Mouse (Mus musculus) CH12F3 (cell line): ENCODE measurements around the gene Adamts2.

ENCODE experiments used
- in situ Hi-C: fragments of 300-500 bp; cut with MboI; formaldehyde crosslinking; loops from 2 replicates; pipeline ENCODE4 v1.14.3; 2020; ENCODE audit warnings: low sequenced_read_pairs

Gene Adamts2

DNA sequence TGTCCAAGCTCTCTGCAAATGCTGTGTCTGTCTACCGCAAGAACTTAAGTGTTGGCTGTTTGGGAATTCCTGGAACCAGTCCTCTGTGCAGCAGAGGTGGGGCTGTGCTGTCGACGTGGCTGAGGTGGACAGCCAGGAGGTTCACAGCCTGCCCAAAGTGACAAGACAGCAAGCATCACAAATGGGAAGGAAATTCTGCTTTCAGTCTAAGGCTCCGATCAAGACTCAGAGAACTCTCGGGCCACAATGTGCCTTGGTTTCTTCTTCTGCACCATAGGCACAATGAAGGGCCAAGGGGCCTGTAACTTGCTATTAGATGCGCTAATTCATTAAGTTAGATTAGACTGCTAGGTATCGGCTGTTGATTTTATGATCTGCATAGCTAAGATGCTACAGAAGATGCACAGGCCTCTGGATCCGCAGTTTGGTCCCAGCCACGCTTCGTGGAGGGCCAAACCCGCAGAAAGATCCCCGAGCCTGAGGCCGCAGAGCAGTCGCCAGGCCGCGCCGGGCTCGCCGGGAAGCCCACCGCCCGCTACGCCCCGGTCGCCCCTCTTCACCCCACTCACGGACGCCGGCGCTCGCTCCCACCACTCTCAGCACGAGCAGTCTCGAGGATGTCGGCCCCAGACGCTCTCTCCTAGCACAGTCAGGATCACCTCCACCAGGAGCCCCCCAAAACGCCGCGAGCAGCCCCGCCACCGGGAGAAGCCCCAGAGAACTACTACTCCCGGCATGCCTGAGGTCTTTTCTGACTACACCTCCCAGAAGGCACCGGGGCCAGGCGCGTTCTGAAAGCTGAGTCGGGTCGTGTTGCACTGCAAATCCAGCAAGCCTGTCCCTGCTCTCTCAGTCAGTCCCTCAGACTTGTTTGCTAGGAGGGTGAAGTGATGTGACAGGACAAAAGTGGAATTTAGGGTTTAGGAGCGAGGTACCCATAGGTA, 225.4 kb downstream of the Adamts2 start, which contains the start of gene Zfp354c:
Gene Zfp354c, minus strand, starts transcription at position 715 of the 944 bp plus-strand sequence.
- in situ Hi-C loops = no loop called here

DNA sequence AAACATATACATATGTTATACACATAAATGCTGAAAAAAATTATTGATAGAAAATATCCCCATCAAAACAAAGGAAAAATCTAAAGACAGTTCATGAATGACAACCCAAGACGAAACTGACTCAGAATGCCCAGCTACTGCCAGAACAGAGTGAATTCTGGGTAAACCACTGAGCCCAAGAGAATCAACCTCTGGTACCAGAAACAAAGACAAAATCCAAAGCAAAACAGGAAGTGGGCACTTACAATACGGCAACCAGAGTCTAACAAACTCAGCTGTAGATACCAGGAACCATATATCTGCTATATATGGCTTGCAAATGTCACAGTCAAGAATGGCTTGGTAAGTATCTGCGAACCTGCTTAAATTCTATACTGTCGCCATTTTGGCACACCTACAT, 233.8 kb downstream of the Adamts2 start:
- in situ Hi-C loops = no loop called here

DNA sequence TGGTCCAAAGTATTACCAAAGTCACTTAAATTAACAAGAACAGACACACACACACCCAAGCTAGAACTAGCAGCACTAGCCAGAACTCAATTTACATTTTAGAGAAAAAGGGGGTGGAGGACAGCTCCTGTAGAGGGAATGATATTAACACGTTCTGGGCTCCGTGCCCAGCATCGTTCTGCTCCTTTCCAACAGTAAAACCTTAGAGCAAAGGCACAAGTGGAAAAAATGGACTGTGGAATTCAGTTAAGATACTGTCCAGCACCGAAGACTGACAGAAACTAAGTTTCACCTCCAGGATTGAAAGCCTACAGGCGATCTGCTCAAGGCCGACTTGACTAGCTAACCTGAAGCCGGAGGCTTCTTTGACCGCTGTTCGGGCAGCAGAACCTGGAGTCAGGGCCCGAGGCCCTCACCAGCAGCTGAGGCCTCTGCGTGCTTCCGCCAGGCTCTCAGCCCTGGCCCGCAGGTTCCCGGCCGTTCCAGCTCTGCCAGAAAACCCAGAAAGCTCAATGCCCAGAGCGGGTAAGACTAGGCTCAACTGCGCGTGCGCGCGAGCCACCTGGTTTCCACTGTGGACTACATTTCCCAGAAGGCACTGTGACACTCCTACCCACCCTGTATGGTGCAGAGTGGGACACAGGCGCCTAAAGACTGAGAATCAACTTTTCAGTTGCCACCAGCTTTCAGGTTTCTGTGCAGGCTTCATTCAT, 239.3 kb downstream of the Adamts2 start, which contains the start of gene Zfp879:
Gene Zfp879, minus strand, starts transcription at position 530 of the 713 bp plus-strand sequence.
- in situ Hi-C loops = no loop called here

DNA sequence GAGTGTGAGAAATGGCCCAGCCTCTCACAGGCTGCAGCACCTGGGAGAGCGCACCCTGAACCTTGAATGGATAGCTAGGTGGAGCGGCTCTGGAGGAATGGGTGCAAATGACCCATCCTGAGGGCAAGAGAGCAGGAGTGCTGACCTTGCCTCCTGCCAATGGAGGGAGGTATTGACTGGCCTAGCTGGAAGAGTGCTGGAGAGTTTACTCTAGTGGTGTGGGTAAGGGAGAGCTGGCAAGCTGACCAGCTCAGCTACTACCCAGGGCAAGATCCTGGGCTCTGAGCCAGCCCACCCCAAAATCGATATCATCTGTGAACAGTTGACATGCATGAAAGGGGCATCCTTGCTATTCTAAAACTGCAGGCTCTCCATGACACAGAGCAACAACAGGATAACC, 244.1 kb downstream of the Adamts2 start:
- in situ Hi-C loops = no loop called here

GRCm38 (mm10) chr11:50847047-50847446, 245.2 kb downstream of the Adamts2 start:
- in situ Hi-C loops = no loop called here

- in situ Hi-C loops = no loop called here
These were observed 246.7 kb downstream of the Adamts2 start for GRCm38 (mm10) chr11:50848520-50849137.

DNA sequence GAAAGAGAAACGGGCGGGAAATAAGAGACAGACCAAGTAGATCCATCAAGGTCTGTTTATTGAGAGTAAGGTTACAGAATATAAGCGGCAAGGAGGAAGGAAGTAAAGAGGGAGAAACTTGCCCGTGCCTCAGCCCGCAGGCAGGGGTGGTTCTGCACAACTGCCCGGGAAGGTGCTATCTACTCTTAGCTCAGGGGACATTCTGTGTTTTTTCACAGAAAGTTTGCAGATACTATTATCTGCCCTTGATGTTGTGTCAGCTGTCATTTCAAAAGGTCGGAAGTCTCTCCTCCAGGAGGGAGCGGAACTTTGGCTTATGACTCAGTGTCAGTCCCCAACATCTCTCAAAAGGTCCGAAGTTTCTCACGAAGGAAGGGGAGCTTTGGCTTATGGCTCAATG, 247.4 kb downstream of the Adamts2 start:
- in situ Hi-C loops = no loop called here

DNA sequence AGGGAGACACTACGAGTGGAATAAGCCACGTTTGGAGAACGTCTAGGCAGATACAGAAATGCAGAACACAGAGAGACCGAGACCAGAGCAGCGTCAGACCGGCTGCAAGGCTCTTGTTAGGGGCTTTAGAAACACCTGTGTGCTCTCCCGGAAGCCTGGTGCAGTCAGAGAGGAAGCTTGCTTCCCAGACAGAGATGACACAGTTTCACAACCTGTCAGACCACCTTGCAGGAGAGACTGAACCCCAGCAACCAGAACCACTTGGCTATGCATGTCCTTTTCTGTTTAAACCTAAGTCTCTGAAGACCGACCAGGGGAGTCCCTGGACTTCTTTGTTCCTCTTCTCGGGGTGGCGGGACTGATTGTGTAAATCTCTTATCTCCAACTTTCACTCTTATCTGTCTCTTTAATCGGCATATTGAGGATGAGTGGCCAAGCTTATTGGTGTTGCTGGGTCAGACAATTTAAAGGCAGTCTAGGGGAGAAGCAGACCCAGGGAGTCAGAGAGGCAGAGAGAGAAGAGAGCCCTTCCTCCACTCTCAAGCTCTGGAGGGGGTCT, 248.4 kb downstream of the Adamts2 start, which contains the start of gene Grm6:
Gene Grm6, plus strand, starts transcription at position 509 of the 559 bp plus-strand sequence.
- in situ Hi-C loops = no loop called here

- in situ Hi-C loops = no loop called here
These were observed 249.2 kb downstream of the Adamts2 start for GRCm38 (mm10) chr11:50850989-50851601.
